Mouse (Mus musculus) embryonic facial prominence, embryonic 10.5 days (tissue): ENCODE measurements around the gene Pjvk. TPM values are rescaled to one million over a fixed set of nuclear protein-coding genes. Genes with fewer than 3 reads are reported as not detected.

Experiments used
- DNase-seq: peaks from one replicate; pipeline ENCODE4 v3.0.0-alpha.2; 2017; ENCODE audit warnings: low spot score
- H3K27ac ChIP-seq: fragments of 300-500 bp; sonication (generic); replicated peaks from 2 replicates; pipeline ENCODE4 v1.5.1; 2016; ENCODE audit warnings: mild to moderate bottlenecking
- H3K27me3 ChIP-seq: fragments of 300-500 bp; sonication (generic); replicated peaks from 2 replicates; pipeline ENCODE4 v1.6.1; 2016; ENCODE audit warnings: low read depth, mild to moderate bottlenecking; ENCODE audit not compliant: poor library complexity, severe bottlenecking
- H3K36me3 ChIP-seq: fragments of 300-500 bp; sonication (generic); replicated peaks from 2 replicates; pipeline ENCODE4 v1.6.1; 2016; ENCODE audit warnings: mild to moderate bottlenecking, moderate library complexity
- H3K4me1 ChIP-seq: fragments of 300-500 bp; sonication (generic); 2 replicates; pipeline ENCODE4 v1.6.1; 2016
- H3K4me3 ChIP-seq: fragments of 300-500 bp; sonication (generic); 2 replicates; pipeline ENCODE4 v1.5.1; 2016; ENCODE audit warnings: mild to moderate bottlenecking, moderate library complexity
- H3K9me3 ChIP-seq: fragments of 300-500 bp; sonication (generic); 2 replicates; pipeline ENCODE4 v1.6.1; 2016; ENCODE audit warnings: mild to moderate bottlenecking
- WGBS: fragments of 180-500 bp; shearing (Covaris S2); methylation state at CpG from one replicate; pipeline ENCODE4 v1.1.7; 2016; 5-methylcytosine and 5-hydroxymethylcytosine counted together
- polyA plus RNA-seq: library from polyadenylated mRNA; unstranded; fragments of >200 nt; fragmentation: Nextera tagmentation; extraction: Ambion mirVana; gene quantifications from 2 replicates; pipeline ENCODE4 v1.2.1, GENCODE M21; 2016

Pjvk gene
- polyA plus RNA-seq, 1 experiment from 2014 or later = 0.56 TPM

DNA sequence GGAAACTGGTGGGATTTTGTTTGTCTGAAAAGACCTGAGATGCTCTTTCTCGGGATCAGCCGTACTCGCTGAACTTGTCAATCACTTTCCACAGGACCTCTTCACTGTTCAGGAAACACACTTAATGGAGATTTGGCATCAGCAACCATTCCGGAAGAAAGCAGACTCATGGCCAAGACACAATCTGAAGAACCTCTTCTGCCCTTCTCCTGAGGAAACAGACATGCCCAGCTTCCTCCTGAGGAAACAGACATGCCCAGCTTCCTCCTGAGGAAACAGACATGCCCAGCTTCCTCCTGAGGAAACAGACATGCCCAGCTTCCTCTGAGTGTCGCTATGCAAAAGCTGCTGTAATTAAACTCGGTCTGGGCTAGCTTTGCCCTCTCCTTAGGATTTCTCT, 47.0 kb downstream of the Pjvk start:
- WGBS = 88% methylated on average over 6 of the region's 6 CpGs
- DNase-seq = no peak
- Histone ChIP-seq H3K27me3 (no peaks in the 10 kb centered on the region), H3K4me3 (no peak overlapping the region), H3K27ac (no peak overlapping the region), H3K9me3 (no peaks in the 10 kb centered on the region), H3K4me1 (no peaks in the 10 kb centered on the region), H3K36me3 (peaks cover 96% of the 10 kb centered on the region)

DNA sequence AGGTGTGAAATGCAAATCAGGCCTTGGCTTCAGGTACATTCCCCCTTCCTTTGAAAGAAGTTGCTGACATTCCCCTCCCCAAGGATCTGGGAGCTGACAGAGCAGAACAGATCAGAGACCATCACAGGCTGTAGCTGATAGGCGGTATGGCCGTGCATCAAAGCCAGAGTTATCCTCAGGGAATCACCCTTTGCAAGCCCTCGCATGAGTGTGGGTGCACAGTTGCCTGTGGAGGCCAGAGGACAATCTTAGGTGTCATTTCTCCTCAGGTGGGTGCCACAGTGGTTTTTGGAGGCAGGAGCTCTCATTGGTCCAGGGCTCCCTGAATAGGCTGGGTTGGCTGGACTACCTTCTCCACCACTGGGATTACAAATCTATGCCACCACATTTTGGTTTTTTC, 53.9 kb downstream of the Pjvk start:
- Histone ChIP-seq H3K27me3 (no peaks in the 10 kb centered on the region), H3K9me3 (no peaks in the 10 kb centered on the region), H3K4me1 (no peaks in the 10 kb centered on the region), H3K4me3 (no peak overlapping the region), H3K36me3 (peaks cover 40% of the 10 kb centered on the region), H3K27ac (no peak overlapping the region)
- 90% methylated on average over 3 of the region's 3 CpGs for WGBS
- no peak for DNase-seq

DNA sequence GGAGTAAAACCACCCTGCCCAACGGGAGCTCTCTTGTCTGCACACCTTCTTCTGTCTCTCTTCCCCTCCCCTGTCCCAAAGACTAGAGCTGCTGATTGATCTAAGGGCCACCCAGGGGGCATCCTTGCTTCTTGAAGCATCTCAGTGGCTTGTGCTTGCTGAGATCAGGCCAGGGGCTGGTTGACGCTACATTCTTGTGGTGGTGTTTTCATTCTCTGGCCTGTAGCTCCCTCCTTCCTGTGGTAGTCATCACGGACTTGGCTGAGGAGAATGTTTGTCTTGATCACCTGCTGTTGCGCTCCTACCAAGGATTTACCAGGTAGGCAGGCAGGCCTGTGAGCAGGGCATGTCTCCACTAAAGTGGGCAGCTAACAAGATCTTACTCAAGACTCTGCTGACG, 54.5 kb downstream of the Pjvk start:
- peaks cover 34% of the 10 kb centered on the region for H3K36me3 ChIP-seq
- 86% methylated on average over 5 of the region's 5 CpGs for WGBS
- H3K4me1 ChIP-seq = no peaks in the 10 kb centered on the region
- H3K9me3 ChIP-seq = no peaks in the 10 kb centered on the region
- H3K4me3 ChIP-seq = no peak overlapping the region
- H3K27me3 ChIP-seq = no peaks in the 10 kb centered on the region
- DNase-seq = no peak
- no peak overlapping the region for H3K27ac ChIP-seq

DNA sequence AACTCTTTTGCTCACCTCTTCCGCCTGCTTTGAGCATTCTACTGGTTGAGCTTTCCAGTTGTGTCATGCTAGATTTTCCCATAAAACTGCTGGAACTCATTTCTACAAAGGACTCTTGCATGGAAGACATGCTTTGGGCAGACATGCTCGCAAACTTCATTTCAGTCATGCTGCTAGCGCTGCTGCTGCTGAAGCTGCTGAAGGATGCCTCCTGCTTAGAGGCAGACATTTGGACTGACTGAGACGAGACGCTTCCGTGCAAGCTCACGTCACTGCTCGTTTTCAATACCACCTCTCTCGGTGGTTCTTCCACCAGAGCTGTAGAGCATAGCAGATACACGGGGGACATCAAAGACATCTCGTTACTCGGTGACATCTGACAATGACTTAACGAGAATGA, 57.4 kb downstream of the Pjvk start:
- Histone ChIP-seq H3K27me3 (no peaks in the 10 kb centered on the region), H3K9me3 (peaks cover 16% of the 10 kb centered on the region), H3K27ac (no peak overlapping the region), H3K36me3 (peaks cover 29% of the 10 kb centered on the region), H3K4me3 (no peak overlapping the region), H3K4me1 (no peaks in the 10 kb centered on the region)
- 92% methylated on average over 13 of the region's 13 CpGs for WGBS
- no peak for DNase-seq

Other genes with a start within 250 kb of the Pjvk start
- gene Osbpl6, start 242.0 kb upstream of the Pjvk start, polyA plus RNA-seq = 13.5 and 15.4 TPM in 2 replicates
- 84.4 and 85.0 TPM in 2 replicates for gene Prkra, start 461 bp upstream of the Pjvk start, polyA plus RNA-seq
- gene Fkbp7, start 24.6 kb downstream of the Pjvk start, polyA plus RNA-seq = 18.9 and 24.6 TPM in 2 replicates
- gene Plekha3, start 26.8 kb downstream of the Pjvk start, polyA plus RNA-seq = 12.0 TPM in 2 replicates